Mouse (Mus musculus) frontal cortex, postnatal 10 days (tissue): ENCODE data around the gene Actrt2.

Experiments used
- DNase-seq, 2 experiments: peaks; one replicate each; pipeline ENCODE4 v3.0.0; 2022; ENCODE audit warnings: low spot score in 2 of 2, mixed read lengths in 1 of 2

Gene Actrt2

DNA sequence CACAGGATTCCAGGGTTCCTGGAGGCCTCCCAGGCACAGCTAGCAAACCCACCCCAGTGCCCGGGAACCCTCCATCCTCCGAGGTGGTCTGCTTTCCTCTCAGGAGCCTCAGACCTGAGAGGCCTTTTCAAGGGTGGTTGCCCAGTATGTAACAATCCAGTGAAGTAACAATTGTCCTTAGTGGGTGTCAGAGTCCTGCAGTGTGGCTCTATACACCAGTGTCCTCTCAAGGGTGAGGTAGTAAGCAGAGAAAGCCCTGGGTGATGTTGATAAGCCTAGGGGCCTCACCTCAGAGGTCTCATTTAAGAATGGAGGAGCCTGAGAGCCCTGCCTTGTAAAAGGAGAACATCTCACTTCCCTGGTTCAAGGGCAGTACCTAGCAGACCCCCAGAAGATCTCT is at the start of gene Actrt2:
Gene Actrt2 (minus strand): TSS at position 101 of the 400 bp plus-strand sequence.
- no peak for DNase-seq

DNA sequence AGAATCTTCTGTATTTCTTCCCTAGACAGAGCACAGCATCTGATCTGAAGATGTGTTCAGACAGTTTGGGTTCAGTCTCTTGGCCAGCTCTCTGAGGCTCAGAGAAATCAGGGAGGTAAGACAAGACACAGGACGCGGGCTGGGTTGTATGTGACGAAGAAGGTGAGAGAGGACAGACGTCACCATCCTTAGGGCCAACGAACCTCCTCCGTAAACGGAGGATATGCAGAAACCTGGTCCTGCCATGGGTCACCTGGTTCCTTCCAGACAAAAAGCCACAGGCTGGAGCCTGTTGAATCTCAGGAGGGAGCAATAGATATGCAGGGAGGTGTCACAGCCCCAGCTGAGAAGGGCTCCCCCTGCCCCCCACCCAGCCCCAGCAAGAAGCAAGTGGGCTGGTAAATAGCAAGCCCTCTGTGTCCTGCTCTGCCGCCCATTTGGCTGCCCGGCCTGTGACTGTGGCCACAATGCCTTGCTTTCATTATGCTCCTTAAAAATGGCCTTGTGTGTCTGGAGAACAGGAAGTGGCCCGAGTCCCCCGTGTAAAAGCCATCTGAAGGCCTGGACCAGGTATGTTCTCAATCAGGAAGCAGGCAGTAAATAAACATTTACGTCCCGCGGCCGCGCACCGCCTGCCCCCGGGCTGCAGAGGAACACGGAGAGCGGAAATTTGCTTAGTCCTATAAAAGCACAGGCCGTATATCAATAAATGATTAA is 41.9 kb upstream of the Actrt2 start:
- no peak for DNase-seq

DNA sequence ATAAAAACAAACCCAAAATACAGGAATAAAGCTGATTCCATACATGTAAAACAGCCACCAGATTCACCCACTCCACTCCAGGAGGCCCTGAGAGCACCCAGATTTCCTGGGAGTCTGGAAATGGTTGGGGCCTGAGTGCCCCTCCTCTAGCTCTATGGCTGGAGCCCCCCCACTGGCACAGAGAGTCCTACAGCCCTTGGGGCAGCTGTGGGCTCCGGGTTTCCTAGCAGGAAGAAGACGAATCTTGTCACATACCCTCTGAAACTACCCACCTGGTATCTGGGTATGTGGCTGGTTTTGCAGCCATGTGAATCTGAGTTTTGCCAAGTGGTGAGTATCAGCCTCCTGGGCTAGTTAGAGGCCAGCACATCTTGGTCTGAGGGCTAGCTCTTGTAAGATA is 41.1 kb upstream of the Actrt2 start:
- DNase-seq, result no peak

DNA sequence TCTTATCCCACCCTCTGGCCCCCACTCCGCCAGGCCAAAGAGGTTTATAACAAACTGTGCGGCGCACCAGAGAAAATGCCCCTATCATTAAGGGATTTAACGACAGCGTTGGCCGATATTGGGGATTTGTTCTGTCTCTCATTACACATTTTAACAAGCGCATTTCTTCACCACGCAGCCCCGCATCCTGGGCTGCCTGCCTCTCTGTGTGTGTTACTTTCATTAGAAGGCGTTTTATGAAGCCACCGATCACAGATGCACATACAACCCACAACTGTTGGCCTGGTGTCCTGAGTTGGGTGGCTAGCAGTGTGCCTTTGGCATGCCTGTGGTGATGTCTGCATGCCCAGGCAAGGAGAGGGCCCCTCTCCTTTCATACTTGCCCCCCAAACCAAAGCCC is 40.6 kb upstream of the Actrt2 start:
- no peak for DNase-seq

DNA sequence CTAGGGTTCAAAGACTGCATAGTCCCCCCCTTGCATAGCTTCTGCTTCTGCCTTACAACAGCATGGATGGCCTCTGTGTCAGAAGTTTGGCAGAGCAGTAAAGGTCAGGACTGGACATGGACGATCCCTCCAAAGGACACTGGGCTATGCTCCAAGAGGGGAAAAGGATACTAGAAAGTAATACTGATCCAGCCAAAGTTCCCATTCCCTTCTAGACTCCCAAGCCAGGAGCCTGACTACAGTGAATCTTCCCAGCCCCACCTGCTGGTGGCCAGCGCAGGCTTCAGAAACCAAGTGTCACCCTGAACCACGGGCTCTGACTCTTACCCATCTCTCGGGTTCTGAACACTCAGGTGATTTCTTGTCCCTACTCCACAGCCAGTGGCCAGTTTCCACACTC is 39.9 kb upstream of the Actrt2 start:
- DNase-seq, result no peak

DNA sequence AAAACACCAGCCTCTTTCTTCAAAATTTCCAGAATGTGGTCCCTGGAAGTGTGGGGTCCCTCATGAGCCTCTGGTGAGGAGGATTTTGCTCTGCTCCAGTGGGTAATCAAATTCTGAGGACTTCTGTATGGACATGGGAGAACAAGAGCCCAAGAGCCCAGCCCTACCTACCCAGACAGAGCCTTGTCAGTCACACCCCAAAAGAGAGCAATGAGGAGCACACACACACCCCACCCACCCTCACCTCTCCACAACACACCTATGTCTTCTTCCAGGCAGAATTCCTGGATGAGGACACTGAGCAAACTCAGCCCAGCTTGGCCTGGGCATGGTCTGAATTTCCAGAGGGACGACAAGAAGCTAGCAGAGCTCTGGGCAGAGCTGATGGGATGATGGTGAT is 38.8 kb upstream of the Actrt2 start:
- no peak for DNase-seq

DNA sequence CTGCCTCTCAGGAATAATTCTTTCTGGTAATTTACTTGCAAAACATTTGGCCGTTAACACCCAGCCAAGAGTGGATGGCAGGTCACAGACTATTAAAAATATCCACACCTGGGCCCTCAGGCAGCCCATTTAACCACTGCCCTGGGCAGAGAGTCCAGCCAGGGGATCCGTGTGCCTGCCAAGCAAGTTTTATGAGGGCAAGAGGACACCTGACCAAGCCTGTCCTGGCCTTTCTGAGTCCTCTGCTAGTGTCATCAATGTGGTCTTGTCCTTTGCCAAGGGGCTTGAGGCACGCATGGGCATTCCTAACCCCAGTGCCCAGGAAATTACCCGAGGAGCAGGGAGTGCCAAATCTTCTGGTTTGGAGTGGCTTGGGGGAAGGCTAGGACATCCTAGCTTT is 38.0 kb upstream of the Actrt2 start:
- DNase-seq, result no peak

DNA sequence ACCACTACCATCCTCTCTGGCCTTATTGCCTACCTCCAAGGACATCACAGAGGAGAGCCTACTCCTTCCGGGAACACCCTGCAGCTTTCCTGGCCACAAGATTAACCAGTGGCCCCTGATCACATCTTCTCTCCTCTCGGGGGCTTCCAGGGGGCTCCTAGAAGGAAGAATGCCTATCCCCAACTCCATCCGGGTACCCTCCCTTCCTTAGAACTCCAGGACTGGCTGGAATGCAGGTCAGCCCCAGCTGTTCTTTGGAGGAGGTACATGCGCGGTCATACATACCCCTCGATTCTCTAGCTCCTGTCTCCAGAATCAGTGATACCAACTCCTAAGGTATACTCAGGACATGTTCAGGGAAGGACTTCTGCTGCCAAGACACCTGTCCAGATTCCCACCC is 37.4 kb upstream of the Actrt2 start:
- no peak for DNase-seq

DNA sequence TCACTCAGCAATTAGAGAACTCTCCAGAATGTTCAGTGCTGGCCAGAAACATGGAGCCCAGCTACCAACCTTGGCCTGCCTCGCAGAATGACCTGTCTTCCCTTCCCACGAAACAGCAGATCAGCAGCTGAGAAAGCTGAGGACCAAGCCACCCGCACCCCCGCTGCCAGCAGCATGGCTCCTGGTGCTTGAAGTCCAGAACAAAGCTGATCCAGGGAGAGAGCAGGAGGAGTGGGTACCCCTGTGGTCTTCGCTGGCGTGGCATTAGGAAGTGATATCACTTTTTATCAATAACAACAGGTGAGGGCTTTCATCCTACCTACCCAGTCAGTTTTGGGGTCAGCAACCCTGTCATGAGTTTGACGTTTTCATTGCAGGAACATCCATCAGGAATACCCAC is 36.9 kb upstream of the Actrt2 start:
- DNase-seq, result no peak

DNA sequence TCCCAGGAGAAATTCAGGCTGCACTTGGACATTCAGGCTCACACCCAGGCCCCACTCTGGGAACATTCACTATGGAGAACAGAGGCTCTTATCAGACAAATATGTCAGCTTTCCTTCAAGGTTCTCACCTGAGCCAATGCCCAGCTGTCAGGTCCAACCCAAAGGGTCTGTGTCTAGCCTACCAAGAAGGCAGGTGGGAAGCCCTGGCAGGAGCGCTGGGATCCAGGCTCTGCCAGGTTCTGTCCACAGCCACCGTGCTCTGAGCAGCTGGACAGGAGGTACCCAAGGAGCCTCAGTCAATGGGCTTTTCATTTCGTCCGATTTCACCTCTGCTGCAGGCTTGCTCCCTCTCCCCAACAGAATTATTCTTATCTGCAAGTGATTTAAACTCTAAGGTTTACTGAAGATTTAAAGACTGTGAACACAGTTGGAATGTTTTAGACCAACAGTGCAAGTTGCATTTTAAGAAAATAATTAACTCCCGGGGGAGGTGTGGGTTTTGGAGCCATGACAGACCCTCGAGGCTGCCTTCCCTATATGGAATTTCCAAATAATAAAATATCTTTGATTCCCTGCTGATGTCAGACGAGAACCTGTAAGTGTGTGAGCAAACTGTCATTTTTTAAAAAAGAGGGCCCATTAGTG is 35.9 kb upstream of the Actrt2 start:
- DNase-seq, result no peak

DNA sequence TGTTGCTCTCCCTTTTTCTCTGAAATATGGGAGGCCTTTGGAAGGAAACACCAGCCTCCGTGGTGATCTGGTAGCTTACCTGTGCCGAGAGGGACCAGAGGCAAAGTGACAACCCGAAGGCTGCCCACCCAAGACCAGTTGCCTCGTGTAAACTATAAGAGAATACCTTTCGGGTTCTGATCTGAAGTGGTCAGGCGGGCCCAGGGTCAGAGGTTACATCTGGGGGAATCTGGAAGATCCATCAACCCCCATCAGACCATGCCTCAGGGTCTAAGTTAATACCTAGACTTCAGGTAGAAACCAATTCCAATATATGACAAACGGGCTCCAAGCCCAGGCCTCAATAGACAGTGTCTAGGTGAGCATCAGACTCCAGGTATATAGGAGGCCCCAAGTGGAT is 35.3 kb upstream of the Actrt2 start:
- DNase-seq, result no peak

DNA sequence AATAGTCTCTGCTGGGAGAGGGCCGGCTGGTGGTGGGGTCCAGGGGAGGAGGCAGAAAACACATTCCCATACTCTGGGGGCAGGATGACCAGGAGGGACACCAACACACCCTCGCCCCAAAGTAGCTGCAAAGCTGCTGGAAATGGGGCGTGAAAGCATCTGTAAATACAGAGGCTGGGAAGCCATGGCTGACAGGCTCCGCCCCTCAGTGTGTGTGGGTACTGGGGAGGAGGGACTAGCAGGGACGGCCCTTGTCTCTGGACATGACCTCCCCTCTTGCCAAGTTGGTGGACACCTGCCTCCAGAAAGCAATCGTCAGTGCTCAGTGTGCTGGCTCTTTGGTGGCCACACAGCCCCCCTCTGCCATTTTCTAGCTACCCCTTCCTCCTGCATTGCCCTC is 34.5 kb upstream of the Actrt2 start:
- DNase-seq, result no peak

DNA sequence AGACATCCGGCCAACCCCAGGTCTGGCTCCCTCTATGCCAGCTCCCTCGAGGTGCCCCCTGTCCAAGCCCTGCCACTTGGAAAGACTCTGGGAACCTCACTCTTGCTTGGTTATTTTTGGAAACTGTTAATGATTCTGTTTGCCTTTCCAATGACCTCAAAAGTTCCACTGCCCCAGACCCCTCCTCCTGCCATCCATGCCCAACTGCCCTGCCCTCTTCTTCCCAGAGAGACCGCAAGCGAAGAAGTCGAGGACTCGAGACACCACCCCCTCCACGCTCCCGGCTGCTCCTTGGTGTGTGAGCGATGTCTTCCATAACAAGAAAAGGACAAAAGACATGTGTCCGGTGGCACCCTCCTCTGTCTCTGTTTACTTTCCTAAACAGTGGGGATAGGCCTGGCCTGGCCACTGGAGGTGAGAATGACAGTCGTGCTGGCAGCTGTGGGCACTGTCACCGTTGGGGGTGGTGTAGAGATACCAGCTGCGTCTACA is 33.3 kb upstream of the Actrt2 start:
- DNase-seq, result no peak

DNA sequence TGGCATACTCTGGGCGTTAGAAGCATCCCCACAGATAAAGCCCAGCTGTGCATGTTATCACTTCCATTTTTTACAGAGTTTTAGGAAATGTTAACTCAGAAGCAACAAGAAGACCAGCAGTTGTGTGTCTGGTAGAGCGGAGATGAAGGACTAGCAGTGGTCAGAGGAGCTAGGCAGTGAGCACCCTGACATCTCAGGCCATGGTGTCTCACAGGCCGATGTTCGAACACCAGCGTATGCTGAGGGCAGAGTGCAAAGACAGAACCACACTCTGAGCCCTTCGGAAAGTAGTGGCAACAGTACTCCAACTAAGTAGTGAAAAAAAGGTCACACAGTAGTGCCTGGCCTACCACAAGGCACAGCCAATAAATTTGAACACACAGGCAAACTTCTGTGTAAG is 32.8 kb upstream of the Actrt2 start:
- DNase-seq, result no peak

DNA sequence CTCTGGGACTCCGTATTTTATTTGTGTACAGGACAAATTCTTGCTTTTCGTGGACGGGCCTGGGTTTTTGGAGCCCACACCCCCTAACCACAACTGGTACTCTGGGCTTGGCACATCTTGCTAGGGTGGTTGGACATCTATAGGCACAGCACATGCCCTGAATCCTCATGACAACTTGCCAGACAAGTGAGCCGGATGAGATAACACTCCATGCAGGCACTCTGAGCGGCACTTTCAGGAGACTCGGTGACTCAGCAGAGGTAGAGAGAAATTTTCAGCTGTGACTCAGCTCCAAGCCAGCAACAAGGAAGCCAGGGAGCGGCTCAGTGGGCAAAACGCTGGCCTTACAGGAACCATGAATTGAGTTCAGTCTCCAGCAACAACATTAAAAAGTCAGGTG is 31.6 kb upstream of the Actrt2 start:
- no peak for DNase-seq

DNA sequence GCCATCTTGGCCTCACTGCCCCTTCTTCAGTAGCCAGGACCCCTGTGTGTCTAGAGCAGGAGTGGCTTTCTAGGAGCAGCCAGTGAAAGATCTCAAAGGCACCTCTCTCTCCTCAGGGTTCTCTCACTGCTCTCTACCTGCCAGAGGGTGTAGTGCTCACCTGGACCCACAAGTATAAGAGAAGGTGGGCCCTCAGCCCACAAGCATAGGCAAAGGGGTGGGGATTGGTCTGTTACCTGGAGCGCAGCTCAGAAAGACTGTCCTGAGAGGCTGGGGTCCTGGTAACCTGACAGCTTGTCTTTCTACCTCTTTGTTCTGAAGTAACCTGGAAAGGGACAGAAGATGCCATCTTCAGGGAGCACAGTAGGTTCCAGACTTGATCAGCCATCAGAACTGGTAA is 31.0 kb upstream of the Actrt2 start:
- DNase-seq, result no peak

DNA sequence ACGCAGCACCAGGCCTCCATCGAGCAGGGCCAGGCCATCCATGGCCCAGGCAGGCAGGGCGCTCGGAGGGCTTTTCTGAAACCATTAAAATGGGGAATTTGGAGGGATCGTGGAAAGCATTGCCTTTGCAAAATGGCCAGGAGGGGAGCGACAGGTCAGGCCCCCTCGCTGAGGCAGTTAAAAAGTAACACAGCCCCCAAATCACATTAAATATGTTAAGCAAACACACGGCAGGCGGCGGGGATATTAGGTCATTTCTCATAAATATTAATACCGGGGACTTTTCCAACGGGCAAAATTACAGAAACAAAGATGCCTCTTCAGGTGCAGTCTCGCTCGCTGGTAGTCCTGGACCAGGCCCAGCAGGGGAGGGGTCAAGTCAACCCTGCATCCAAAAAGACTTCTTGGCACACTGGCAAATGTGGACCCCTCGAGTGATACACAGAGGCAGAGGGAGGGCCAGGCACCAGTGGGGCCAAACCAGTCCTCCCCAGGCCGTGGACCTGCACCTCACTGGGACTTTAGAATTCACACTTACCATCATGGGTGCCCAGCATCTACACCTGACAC is 30.4 kb upstream of the Actrt2 start:
- DNase-seq, result no peak

DNA sequence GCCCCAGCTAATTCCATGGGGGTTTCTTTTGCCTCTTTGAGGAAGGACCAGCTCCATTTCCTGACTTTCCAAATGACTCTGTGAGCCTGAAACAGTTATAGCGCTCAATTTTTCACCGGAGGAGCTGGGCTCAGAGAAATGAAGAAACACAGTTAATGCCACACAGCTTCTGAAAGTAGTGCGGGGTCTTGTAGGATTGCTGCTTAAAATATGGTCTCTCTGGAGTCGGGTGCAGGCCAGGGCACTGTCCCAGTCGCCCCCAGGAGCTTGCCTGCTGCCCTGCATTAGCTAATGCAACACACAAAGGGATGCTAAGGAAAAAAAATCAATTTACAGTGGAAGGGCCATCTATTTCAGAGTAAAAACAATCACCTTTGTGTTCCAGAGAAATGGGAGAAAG is 29.8 kb upstream of the Actrt2 start:
- DNase-seq, result no peak

DNA sequence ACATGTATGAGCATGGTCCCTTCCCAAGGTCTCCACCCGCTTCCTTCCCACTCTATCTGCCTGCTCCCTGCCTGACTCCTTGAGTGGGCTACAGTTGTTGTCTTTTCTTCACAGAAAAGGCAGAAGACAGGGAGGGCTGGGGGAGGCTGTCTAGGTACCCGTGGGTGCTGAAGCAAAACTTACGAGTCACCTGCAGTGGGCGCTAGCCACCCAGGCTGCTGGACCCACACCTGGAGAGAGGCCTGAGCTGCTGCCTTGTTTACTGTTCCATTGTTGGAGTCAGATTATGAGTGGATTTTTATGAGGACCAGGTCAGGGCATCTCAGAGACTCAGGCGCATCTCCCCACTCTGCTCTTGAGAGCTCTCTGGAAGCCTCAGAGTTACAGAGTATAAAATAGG is 28.9 kb upstream of the Actrt2 start:
- no peak for DNase-seq

DNA sequence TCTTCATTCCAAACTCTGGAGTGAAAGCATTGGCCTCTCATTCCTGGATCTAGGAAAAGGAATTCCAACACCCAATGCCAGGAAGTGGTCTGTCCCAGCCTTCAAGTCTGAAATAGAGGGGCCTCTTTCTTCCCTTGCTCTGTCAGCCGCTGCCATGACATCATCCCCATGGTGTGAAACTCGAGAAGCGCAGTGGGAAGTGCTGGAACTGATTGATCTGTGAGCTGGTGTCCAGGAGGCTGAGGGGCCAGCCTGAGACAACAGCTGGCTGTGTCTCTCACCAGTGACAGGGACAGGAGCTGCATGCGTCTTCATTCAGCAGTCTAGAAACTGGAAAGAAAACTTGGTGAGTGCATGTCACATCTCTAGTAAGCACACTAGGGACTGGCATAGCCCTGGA is 28.5 kb upstream of the Actrt2 start:
- no peak for DNase-seq

DNA sequence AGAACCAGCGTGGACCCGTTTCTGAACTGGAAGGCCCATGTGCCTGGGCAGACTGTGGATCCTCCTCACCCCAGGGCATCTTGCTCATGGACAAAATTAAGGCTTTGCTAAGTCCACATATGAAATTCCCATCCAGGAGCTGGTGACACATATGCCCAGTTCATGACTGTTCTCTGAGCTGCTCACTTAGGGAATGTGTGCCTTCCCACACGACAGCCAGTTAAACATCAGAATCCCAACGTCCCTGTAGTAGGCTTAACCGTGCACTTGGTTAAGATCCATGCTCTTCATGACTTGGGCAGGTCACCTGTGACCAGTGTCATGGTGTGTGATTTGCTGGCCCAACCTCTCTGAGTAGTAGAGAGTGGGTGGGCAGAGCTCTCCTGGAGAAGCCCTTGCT is 26.7 kb upstream of the Actrt2 start:
- no peak for DNase-seq

DNA sequence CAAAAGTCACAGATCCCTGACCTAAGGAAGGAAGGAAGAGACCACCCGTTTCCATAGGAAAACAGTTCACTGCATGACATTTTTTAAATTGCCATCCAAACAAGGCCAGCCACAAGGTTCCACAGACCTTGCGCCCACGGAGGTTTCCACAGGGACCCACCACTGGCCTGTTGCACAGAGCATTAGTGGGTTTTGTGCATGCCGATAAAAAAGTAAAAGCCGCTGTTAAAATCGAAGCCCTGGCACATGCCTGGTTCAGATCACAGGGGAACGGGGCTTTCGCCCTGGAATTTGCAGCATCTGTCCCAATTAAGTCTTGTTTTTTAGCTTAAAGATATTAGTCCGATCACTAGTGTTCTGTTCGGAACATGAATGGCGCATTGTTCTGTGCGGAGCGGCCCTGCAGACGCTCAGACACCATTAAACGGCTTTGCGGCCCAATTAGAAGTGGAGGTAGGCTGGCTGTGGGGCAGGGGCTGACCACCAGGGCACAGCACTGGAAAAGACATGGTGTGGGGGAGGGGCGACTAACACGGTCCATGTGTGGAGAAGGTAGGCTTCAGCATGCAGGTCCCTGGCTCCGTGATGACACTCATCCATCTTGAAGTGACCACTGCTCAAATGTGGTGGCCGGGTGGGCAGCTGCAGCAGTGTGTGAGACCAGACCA is 25.8 kb upstream of the Actrt2 start:
- no peak for DNase-seq
